Mouse (Mus musculus): ENCODE measurements at regions not wholly inside any gene's neighbourhood (a gene's known extent, or its start where the extent isn't known, plus 50 kb on each side); places are given as distances from the start of the nearest gene placed in this dataset.

DNA sequence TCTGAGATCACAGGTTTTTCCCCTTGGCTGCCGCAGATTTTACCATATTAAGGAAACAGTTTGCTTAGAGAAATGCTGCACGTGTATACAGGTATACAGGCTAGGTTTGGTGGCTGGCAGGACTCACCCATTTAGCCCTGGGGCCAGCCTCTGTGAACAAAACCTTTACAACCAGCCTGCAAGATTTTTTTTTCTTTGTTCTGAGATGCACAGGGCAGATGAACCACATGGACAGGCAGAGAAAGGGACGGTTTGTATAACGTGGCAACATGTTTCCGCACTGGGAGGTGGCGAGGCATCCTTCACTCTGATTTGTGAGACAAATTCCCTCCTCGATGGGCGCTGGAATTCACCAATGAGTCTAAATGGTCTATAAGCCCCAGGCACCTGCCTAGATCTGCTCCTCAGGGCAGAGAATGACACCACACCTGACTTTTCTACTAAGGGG is 66.1 kb upstream of the Lyplal1 start:
- TF ChIP-seq CTCF (IDR thresholded peaks at IDR 0.05; ENCODE audit: extremely low read depth, insufficient read depth, low read length) (no peak), POLR2A (IDR thresholded peaks at IDR 0.05; ENCODE audit: extremely low read depth, insufficient read depth, low read length) (no peak)

All from cortical plate, adult 2 months (tissue).